Mouse (Mus musculus) neural tube, embryonic 14.5 days (tissue): ENCODE results near the gene Ptrh2. TPM values are rescaled to one million over a fixed set of nuclear protein-coding genes. Genes with fewer than 3 reads are reported as not detected.

Experiments
- ATAC-seq: fragments of 200-750 bp; cut with Nextera tagmentation; 2 replicates; pipeline ENCODE4 v1.8.0; 2017; ENCODE audit warnings: low read depth, mild to moderate bottlenecking, moderate TSS enrichment, moderate library complexity
- H3K27ac ChIP-seq: fragments of 300-500 bp; sonication (generic); 2 replicates; pipeline ENCODE4 v1.5.1; 2014; ENCODE audit warnings: low read depth, mild to moderate bottlenecking, control low read depth, low read length, moderate library complexity, mixed read lengths
- H3K27me3 ChIP-seq: fragments of 300-500 bp; sonication (generic); 2 replicates; pipeline ENCODE4 v1.6.1; 2014; ENCODE audit warnings: low read length; ENCODE audit not compliant: control insufficient read depth, insufficient read depth
- H3K36me3 ChIP-seq: fragments of 300-500 bp; sonication (generic); 2 replicates; pipeline ENCODE4 v1.6.1; 2014; ENCODE audit warnings: low read length, mixed read lengths; ENCODE audit not compliant: control insufficient read depth, insufficient read depth
- H3K4me1 ChIP-seq: fragments of 300-500 bp; sonication (generic); 2 replicates; pipeline ENCODE4 v1.6.1; 2014; ENCODE audit warnings: low read length; ENCODE audit not compliant: control insufficient read depth, insufficient read depth
- H3K4me2 ChIP-seq: fragments of 300-500 bp; sonication (generic); 2 replicates; pipeline ENCODE4 v1.6.1; 2014; ENCODE audit warnings: mild to moderate bottlenecking, low read depth, low read length, control low read depth
- H3K4me3 ChIP-seq: fragments of 300-500 bp; sonication (generic); 2 replicates; pipeline ENCODE4 v1.5.1; 2014; ENCODE audit warnings: low read depth, low read length, control low read depth, mixed read lengths
- H3K9ac ChIP-seq: fragments of 300-500 bp; sonication (generic); replicated peaks from 2 replicates; pipeline ENCODE4 v1.6.1; 2014; ENCODE audit warnings: low read depth, mild to moderate bottlenecking, control low read depth, low read length, mixed read lengths
- H3K9me3 ChIP-seq: fragments of 300-500 bp; sonication (generic); 2 replicates; pipeline ENCODE4 v1.6.1; 2016; ENCODE audit warnings: low read length; ENCODE audit not compliant: control insufficient read depth
- WGBS: fragments of 180-500 bp; shearing (Covaris S2); extraction: QIAGEN DNeasy Blood & Tissue Kit; methylation state at CpG from one replicate; pipeline ENCODE4 v1.1.7; 2014; 5-methylcytosine and 5-hydroxymethylcytosine counted together
- polyA plus RNA-seq: library from polyadenylated mRNA; unstranded; fragments of >200 nt; fragmentation: Nextera tagmentation; extraction: Ambion mirVana; gene quantifications from 2 replicates; pipeline ENCODE4 v1.2.1, GENCODE M21; 2014

Gene Ptrh2
- polyA plus RNA-seq, 1 experiment from 2014 or later = 33.9 TPM

- Histone ChIP-seq H3K9ac (no peak overlapping the region), H3K4me3 (no peak overlapping the region), H3K4me1 (no peaks in the 10 kb centered on the region), H3K9me3 (no peaks in the 10 kb centered on the region), H3K36me3 (peaks cover 14% of the 10 kb centered on the region; the same call in 1 of the 2 replicates), H3K27ac (no peak overlapping the region), H3K4me2 (no peak overlapping the region), H3K27me3 (no peaks in the 10 kb centered on the region)
- ATAC-seq = no peak
These were observed 19.8 kb upstream of the Ptrh2 start for GRCm38 (mm10) chr11:86663977-86664376.

GRCm38 (mm10) chr11:86664406-86664805, 19.4 kb upstream of the Ptrh2 start:
- no peak overlapping the region for H3K9ac ChIP-seq
- no peak overlapping the region for H3K4me3 ChIP-seq
- H3K27ac ChIP-seq = no peak overlapping the region
- H3K27me3 ChIP-seq = no peaks in the 10 kb centered on the region
- no peaks in the 10 kb centered on the region for H3K4me1 ChIP-seq
- 94% methylated on average over 3 of the region's 3 CpGs for WGBS
- peaks cover 14% of the 10 kb centered on the region; the same call in 1 of the 2 replicates for H3K36me3 ChIP-seq
- no peak for ATAC-seq
- no peak overlapping the region for H3K4me2 ChIP-seq
- no peaks in the 10 kb centered on the region for H3K9me3 ChIP-seq

- Histone ChIP-seq H3K4me2 (no peak overlapping the region), H3K27ac (no peak overlapping the region), H3K27me3 (no peaks in the 10 kb centered on the region), H3K36me3 (peaks cover 11% of the 10 kb centered on the region; the same call in 1 of the 2 replicates), H3K4me1 (no peaks in the 10 kb centered on the region), H3K9me3 (no peaks in the 10 kb centered on the region), H3K4me3 (no peak overlapping the region), H3K9ac (no peak overlapping the region)
- WGBS = 95% methylated on average over 2 of the region's 2 CpGs
- no peak for ATAC-seq
These were observed 16.2 kb upstream of the Ptrh2 start for GRCm38 (mm10) chr11:86667553-86667952.

GRCm38 (mm10) chr11:86668169-86668568, 15.6 kb upstream of the Ptrh2 start:
- WGBS = 89% methylated on average over 3 of the region's 3 CpGs
- ATAC-seq = no peak
- H3K27me3 ChIP-seq = no peaks in the 10 kb centered on the region

GRCm38 (mm10) chr11:86671041-86671675, 12.6 kb upstream of the Ptrh2 start:
- 77% methylated on average over 3 of the region's 3 CpGs for WGBS
- Histone ChIP-seq H3K4me2 (no peak overlapping the region), H3K36me3 (no peaks in the 10 kb centered on the region), H3K9ac (no peak overlapping the region), H3K4me1 (no peaks in the 10 kb centered on the region), H3K4me3 (no peak overlapping the region), H3K9me3 (no peaks in the 10 kb centered on the region), H3K27me3 (no peaks in the 10 kb centered on the region), H3K27ac (no peak overlapping the region)
- ATAC-seq = no peak

More at GRCm38 (mm10) chr11:86668169-86668568, 15.6 kb upstream of the Ptrh2 start:
- H3K36me3 ChIP-seq = peaks cover 9% of the 10 kb centered on the region; the same call in 1 of the 2 replicates
- no peak overlapping the region for H3K27ac ChIP-seq
- no peaks in the 10 kb centered on the region for H3K9me3 ChIP-seq
- H3K4me2 ChIP-seq = no peak overlapping the region
- H3K4me3 ChIP-seq = no peak overlapping the region
- H3K4me1 ChIP-seq = no peaks in the 10 kb centered on the region
- H3K9ac ChIP-seq = no peak overlapping the region

- Histone ChIP-seq H3K36me3 (no peaks in the 10 kb centered on the region), H3K4me2 (no peak overlapping the region), H3K4me1 (no peaks in the 10 kb centered on the region), H3K27ac (no peak overlapping the region), H3K27me3 (no peaks in the 10 kb centered on the region), H3K9ac (no peak overlapping the region), H3K9me3 (no peaks in the 10 kb centered on the region), H3K4me3 (no peak overlapping the region)
- no peak for ATAC-seq
- WGBS = 84% methylated on average over 3 of the region's 3 CpGs
These were observed 11.0 kb upstream of the Ptrh2 start for GRCm38 (mm10) chr11:86672772-86673171.

- Histone ChIP-seq H3K4me2 (no peak overlapping the region), H3K9me3 (no peaks in the 10 kb centered on the region), H3K9ac (no peak overlapping the region), H3K4me1 (no peaks in the 10 kb centered on the region), H3K36me3 (no peaks in the 10 kb centered on the region), H3K4me3 (no peak overlapping the region), H3K27me3 (no peaks in the 10 kb centered on the region), H3K27ac (no peak overlapping the region)
- no peak for ATAC-seq
- WGBS = 97% methylated on average over 4 of the region's 4 CpGs
These were observed 8.3 kb upstream of the Ptrh2 start for GRCm38 (mm10) chr11:86675520-86675919.

- Histone ChIP-seq H3K9me3 (no peaks in the 10 kb centered on the region), H3K36me3 (no peaks in the 10 kb centered on the region), H3K27ac (no peak overlapping the region), H3K9ac (no peak overlapping the region), H3K4me2 (no peak overlapping the region), H3K4me1 (peaks cover 12% of the 10 kb centered on the region), H3K27me3 (no peaks in the 10 kb centered on the region), H3K4me3 (no peak overlapping the region)
- WGBS = 68% methylated on average over 5 of the region's 5 CpGs
- ATAC-seq = no peak
These were observed 4.8 kb upstream of the Ptrh2 start for GRCm38 (mm10) chr11:86678957-86679356.

GRCm38 (mm10) chr11:86680729-86681128, 3.1 kb upstream of the Ptrh2 start:
- no peak overlapping the region for H3K4me2 ChIP-seq
- no peaks in the 10 kb centered on the region for H3K9me3 ChIP-seq
- no peak overlapping the region for H3K4me3 ChIP-seq
- H3K36me3 ChIP-seq = no peaks in the 10 kb centered on the region
- no peaks in the 10 kb centered on the region for H3K27me3 ChIP-seq
- H3K4me1 ChIP-seq = peaks cover 24% of the 10 kb centered on the region
- WGBS = 96% methylated on average over 3 of the region's 3 CpGs
- no peak overlapping the region for H3K27ac ChIP-seq
- no peak overlapping the region for H3K9ac ChIP-seq
- no peak for ATAC-seq
